Mouse (Mus musculus): ENCODE results near the gene Basp1. TPM values are rescaled to one million over a fixed set of nuclear protein-coding genes. Genes with fewer than 3 reads are reported as not detected.
"Not testable (repeated sequence)": the region's sequence is repeated elsewhere in the genome, so short reads cannot be mapped to it uniquely, and the experiment has no call there.

Basp1 gene
- polyA plus RNA-seq (2015; fragmentation: Nextera tagmentation; extraction: Ambion mirVana), result 2.2 and 2.4 TPM in 2 replicates

DNA sequence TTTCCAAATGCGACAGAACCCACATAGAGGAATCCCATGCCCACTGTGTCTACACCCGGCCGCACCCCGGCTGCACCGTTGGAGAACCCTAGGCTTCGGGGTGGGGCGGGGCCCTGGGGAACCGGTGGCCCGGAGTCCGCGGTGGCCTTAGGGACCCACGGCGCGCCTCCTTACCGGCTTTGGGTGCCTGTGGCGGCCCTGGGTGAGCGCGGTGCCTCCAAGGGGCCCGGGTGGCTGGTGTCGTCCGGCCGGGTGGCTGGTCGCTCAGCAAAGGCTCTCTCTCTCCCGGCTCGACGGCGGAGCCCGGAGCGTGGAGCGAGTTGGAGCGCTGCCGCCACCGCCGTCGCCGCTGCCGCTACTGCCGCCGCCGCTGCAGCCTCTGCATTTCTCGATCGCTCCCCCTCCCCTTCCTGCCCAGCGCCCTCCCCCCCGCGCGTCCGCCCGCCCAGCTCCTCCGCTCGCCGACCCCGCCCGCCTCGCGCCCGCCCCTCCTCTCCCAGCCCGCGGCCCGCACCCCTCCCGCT, at the start of gene Basp1:
Gene Basp1 (minus strand): TSS at position 387 of the 524 bp plus-strand sequence.
- H3K4me1 ChIP-seq (replicated peaks), result peaks cover 4% of the 10 kb centered on the region; the same call in 1 of the 2 replicates
- H3K4me2 ChIP-seq, result peak within 1 kb of the TSS; percentile 58
- H3K4me3 ChIP-seq (replicated peaks), result peak within 1 kb of the TSS; percentile 59
- no peaks in the 10 kb centered on the region for H3K9me3 ChIP-seq (replicated peaks)
- peaks cover 44% of the 10 kb centered on the region for H3K27me3 ChIP-seq
- peak within 1 kb of the TSS; percentile 52 for H3K9ac ChIP-seq
- H3K36me3 ChIP-seq, result no peaks in the 10 kb centered on the region
- no peak for DNase-seq
- WGBS (ENCODE audit: insufficient replicate concordance), result under 1% methylated on average over 42 of the region's 60 CpGs
- ATAC-seq (ENCODE audit: low read depth), result peak; percentile 45; the same call in 1 of the 2 replicates
- no peak within 1 kb of the TSS for H3K27ac ChIP-seq

DNA sequence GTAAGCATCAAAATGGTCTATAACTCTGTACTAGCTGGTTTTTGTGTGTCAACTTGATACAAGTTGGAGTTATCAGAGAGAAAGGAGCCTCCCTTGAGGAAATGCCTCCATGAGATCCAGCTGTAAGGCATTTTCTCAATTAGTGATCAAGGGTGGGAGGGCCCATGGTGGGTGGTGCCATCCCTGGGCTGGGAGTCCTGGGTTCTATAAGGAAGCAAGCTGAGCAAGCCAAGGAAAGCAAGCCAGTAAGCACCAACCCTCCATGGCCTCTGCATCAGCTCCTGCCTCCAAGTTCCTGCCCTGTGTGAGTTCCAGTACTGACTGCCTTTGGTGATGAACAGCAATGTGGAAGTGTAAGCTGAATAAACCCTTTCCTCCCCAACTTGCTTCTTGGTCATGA, 49.5 kb upstream of the Basp1 start:
- H3K4me2 ChIP-seq; H3K27ac ChIP-seq; H3K9ac ChIP-seq; ATAC-seq (ENCODE audit: low read depth); H3K9me3 ChIP-seq (replicated peaks); H3K4me1 ChIP-seq (replicated peaks); H3K4me3 ChIP-seq (replicated peaks); H3K36me3 ChIP-seq; H3K27me3 ChIP-seq; DNase-seq: not testable (repeated sequence)

DNA sequence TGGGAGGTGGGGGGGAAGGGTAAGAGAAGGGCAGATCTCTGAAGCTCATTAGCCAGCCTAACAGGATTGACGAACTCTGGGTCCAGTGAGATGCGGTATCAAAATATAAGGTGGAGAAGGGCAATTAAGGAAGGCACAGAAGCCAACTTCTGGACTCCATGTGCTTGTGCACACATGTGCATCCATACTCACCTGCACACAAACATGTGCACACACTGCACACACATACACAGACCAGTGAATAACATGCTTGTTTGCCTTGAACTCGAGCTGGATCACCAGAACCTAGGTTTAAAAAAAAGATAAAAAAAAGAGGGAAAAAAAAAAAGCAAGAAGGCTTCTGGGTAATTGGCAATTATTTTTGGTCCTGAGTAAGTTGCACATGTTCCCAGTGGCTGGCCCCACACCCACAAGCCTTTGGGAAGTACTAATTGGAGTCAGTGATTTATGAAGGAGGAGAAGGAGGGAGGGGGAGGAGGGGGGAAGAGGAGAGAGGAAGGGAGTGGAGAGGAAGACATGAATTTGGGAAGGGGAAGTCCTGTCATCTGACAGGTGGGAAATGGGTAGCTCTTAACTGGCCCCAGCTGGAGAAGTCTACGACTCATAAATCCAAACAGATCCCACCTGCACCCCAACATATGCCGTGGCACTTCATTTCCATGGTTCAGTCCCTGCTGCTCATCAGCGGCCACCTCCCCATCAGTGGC, 48.6 kb upstream of the Basp1 start:
- DNase-seq, result no peak
- 54% methylated on average over 6 of the region's 6 CpGs for WGBS (ENCODE audit: insufficient replicate concordance)
- no peaks in the 10 kb centered on the region for H3K36me3 ChIP-seq
- 0 out of 2 replicates have a peak, but pooled peaks cover 4% of the 10 kb centered on the region for H3K4me1 ChIP-seq (replicated peaks)
- no peak overlapping the region for H3K9ac ChIP-seq
- H3K9me3 ChIP-seq (replicated peaks), result no peaks in the 10 kb centered on the region
- H3K4me2 ChIP-seq, result no peak overlapping the region
- H3K4me3 ChIP-seq (replicated peaks), result no peak overlapping the region
- ATAC-seq (ENCODE audit: low read depth), result no peak
- no peak overlapping the region for H3K27ac ChIP-seq
- no peaks in the 10 kb centered on the region for H3K27me3 ChIP-seq

DNA sequence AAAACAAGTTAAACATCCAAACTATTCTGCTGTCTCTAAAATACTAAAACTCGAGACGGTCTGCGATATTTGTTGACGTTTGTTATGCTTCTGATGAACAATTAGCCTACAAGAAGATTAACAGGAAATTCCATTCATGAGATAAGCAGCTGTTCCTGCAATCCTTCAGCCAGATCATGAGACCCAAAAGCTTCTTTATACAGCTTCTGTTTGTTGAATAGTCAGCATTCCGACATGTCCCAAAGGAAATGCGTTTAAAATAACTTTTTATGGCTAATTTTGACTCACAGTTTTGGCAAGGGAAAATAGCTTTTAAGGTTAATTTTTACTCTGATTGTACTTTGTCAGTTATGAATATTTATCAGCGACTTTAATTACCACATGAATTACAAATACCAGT, 46.3 kb upstream of the Basp1 start:
- Histone ChIP-seq H3K9ac (no peak overlapping the region), H3K27ac (no peak overlapping the region), H3K9me3 (replicated peaks) (no peaks in the 10 kb centered on the region), H3K36me3 (no peaks in the 10 kb centered on the region), H3K4me1 (replicated peaks) (0 out of 2 replicates have a peak, but pooled peaks cover 4% of the 10 kb centered on the region), H3K4me2 (no peak overlapping the region), H3K4me3 (replicated peaks) (no peak overlapping the region), H3K27me3 (no peaks in the 10 kb centered on the region)
- no peak for ATAC-seq (ENCODE audit: low read depth)
- WGBS (ENCODE audit: insufficient replicate concordance), result 26% methylated on average over 7 of the region's 7 CpGs
- no peak for DNase-seq

DNA sequence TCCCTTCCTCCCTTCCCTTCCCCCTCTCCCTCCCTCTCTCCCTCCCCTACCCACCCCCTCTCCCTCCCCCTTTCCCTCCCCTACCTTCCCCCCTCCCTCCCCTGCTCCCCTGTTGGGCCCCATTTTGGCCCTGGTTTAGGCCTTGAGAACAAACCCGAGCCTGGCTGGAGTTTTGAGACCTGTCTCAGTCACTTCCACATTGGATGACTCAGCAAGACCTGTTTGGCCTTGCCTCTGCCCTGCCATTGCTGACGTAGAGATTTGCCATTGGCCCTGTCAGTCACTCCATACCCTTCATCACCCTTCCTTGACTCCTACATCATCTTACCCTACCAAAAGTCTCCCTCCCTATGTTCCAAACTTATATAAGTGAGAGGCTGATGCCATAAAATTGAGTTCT, 43.9 kb upstream of the Basp1 start:
- Histone ChIP-seq H3K4me2 (no peak overlapping the region), H3K9me3 (replicated peaks) (no peaks in the 10 kb centered on the region), H3K36me3 (no peaks in the 10 kb centered on the region), H3K4me1 (replicated peaks) (peaks cover 4% of the 10 kb centered on the region; the same call in 1 of the 2 replicates), H3K4me3 (replicated peaks) (no peak overlapping the region), H3K9ac (no peak overlapping the region), H3K27ac (no peak overlapping the region), H3K27me3 (no peaks in the 10 kb centered on the region)
- DNase-seq (no peak), ATAC-seq (ENCODE audit: low read depth) (no peak)
- 35% methylated on average over 2 of the region's 2 CpGs for WGBS (ENCODE audit: insufficient replicate concordance)

DNA sequence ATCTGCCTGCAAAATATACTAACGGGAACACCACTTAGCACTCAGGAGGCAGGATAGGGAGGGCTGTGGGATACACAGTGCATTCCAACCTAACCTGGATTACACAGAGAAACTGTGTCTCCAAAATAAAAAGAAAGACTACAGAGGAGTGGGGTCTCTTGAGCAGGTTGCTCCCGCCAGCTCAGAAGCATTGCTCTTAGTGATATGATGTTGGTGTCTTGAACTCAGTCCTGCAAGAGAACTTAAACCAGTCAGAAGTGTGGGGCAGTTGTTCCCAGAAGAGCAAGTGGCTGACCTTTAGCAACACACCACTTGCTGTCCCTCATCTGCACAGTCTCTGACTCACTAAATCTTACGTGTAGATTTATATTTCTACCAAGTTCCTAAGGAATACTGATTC, 40.0 kb upstream of the Basp1 start:
- Histone ChIP-seq H3K9me3 (replicated peaks) (no peaks in the 10 kb centered on the region), H3K27ac (no peak overlapping the region), H3K4me1 (replicated peaks) (no peaks in the 10 kb centered on the region; the same call in 1 of the 2 replicates), H3K9ac (no peak overlapping the region), H3K27me3 (no peaks in the 10 kb centered on the region), H3K4me2 (no peak overlapping the region), H3K36me3 (no peaks in the 10 kb centered on the region), H3K4me3 (replicated peaks) (no peak overlapping the region)
- 63% methylated on average over 3 of the region's 3 CpGs for WGBS (ENCODE audit: insufficient replicate concordance)
- DNase-seq (no peak), ATAC-seq (ENCODE audit: low read depth) (no peak)

DNA sequence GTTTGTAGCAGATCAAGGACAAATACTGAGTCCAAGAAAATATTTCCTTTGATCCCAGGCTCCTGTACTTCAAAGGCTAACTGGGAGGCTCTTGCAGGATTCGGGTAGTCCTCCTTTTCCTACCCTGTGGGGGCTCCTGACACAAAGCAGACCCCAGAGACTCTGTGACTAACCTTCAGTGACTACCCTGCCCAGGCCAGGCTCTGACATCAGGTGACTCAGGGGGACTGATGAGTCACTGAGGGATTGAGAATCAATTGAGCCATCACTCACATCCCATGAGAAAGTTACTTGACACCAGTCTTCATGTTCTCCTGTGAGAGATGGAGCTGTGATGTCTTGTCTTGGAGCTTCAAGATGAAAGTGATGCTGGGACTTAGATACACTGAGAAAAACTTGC, 35.8 kb upstream of the Basp1 start:
- H3K36me3 ChIP-seq, result no peaks in the 10 kb centered on the region
- H3K27me3 ChIP-seq, result peaks cover 9% of the 10 kb centered on the region; the same call in 1 of the 2 replicates
- H3K9ac ChIP-seq, result no peak overlapping the region
- no peak overlapping the region for H3K4me2 ChIP-seq
- no peak overlapping the region for H3K27ac ChIP-seq
- H3K9me3 ChIP-seq (replicated peaks), result no peaks in the 10 kb centered on the region
- WGBS (ENCODE audit: insufficient replicate concordance), result 25% methylated on average over 1 of the region's 1 CpGs
- DNase-seq, result no peak
- ATAC-seq (ENCODE audit: low read depth), result no peak
- H3K4me1 ChIP-seq (replicated peaks), result no peaks in the 10 kb centered on the region; the same call in none of the 2 replicates
- no peak overlapping the region for H3K4me3 ChIP-seq (replicated peaks)

DNA sequence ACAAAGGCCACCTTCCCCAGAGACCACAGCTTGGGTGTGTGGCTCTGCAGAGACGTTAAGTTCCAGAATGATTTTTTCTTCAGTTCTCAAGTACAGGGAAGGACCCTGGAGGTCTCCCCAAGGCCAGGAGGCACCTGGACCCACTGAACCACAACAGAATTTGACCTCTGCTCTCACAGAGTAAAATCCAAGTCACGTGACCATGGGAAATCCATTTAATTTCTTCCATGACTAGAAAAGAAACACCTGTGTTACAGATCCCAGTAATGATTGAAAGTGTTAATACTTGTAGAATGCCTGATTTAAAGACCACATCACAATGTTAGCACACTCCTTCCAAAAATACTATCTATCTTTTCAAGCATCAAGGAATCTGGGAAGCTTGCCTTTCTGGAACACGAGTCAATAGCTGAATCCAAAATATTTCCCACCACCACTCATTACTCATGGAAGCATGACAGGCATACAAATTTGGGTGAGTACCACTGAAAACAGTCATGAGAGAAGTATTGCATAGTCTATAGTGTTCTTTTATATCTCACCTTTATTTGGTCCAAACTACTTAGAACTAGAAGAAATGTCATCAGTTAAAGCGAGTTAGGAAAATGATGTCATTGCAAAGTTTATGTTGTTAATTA, 35.3 kb upstream of the Basp1 start:
- Histone ChIP-seq H3K4me2 (no peak overlapping the region), H3K9me3 (replicated peaks) (no peaks in the 10 kb centered on the region), H3K4me3 (replicated peaks) (no peak overlapping the region), H3K36me3 (no peaks in the 10 kb centered on the region), H3K27ac (no peak overlapping the region), H3K27me3 (peaks cover 9% of the 10 kb centered on the region; the same call in 1 of the 2 replicates), H3K9ac (no peak overlapping the region), H3K4me1 (replicated peaks) (no peaks in the 10 kb centered on the region; the same call in 1 of the 2 replicates)
- ATAC-seq (ENCODE audit: low read depth) (no peak), DNase-seq (no peak)
- 58% methylated on average over 4 of the region's 4 CpGs for WGBS (ENCODE audit: insufficient replicate concordance)

DNA sequence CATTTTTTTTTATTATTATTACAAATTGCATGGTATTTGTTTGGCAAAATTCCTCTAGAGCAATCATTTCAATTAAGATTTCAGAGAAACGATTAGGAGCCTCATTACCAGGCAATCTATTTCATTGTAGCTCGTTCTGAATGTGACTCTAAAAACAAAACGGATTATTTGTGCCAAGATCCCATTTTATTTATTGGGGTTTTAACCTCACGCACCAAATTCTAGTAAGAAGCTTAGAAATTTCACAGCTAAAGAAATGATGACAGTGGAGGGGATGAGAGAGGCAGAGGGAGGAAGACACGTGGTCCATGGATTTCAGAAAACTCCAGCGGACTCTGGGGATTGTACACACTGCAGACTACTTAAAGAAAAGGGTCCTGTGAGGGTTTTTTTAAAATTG, 33.6 kb upstream of the Basp1 start:
- DNase-seq (no peak), ATAC-seq (ENCODE audit: low read depth) (no peak)
- Histone ChIP-seq H3K4me2 (no peak overlapping the region), H3K27me3 (peaks cover 9% of the 10 kb centered on the region; the same call in 1 of the 2 replicates), H3K27ac (no peak overlapping the region), H3K4me3 (replicated peaks) (no peak overlapping the region), H3K36me3 (no peaks in the 10 kb centered on the region), H3K4me1 (replicated peaks) (no peaks in the 10 kb centered on the region; the same call in 1 of the 2 replicates), H3K9me3 (replicated peaks) (no peaks in the 10 kb centered on the region), H3K9ac (no peak overlapping the region)
- 57% methylated on average over 6 of the region's 6 CpGs for WGBS (ENCODE audit: insufficient replicate concordance)

DNA sequence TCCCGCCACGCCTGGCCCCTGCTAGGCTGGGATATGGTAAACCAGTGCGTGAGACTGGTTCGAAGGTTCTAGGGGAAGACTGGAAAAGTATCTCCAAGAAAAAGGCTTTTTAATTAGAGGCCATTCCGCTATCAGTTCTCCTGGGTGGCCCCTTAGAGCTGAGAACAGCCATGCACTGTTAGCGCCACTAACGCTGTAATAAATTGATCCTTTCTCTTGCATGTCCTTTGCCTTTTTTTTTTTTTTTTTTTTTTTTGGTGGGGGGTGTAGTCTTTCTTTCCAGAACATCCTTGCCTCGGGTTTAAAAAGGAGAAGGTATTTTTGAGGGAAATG, 32.6 kb upstream of the Basp1 start:
- H3K27ac ChIP-seq, result no peak overlapping the region
- H3K4me3 ChIP-seq (replicated peaks), result no peak overlapping the region
- no peaks in the 10 kb centered on the region; the same call in 1 of the 2 replicates for H3K4me1 ChIP-seq (replicated peaks)
- H3K27me3 ChIP-seq, result peaks cover 9% of the 10 kb centered on the region; the same call in 1 of the 2 replicates
- H3K9ac ChIP-seq, result no peak overlapping the region
- WGBS (ENCODE audit: insufficient replicate concordance), result 31% methylated on average over 8 of the region's 8 CpGs
- no peak for DNase-seq
- H3K4me2 ChIP-seq, result no peak overlapping the region
- no peaks in the 10 kb centered on the region for H3K36me3 ChIP-seq
- H3K9me3 ChIP-seq (replicated peaks), result no peaks in the 10 kb centered on the region
- ATAC-seq (ENCODE audit: low read depth), result no peak

DNA sequence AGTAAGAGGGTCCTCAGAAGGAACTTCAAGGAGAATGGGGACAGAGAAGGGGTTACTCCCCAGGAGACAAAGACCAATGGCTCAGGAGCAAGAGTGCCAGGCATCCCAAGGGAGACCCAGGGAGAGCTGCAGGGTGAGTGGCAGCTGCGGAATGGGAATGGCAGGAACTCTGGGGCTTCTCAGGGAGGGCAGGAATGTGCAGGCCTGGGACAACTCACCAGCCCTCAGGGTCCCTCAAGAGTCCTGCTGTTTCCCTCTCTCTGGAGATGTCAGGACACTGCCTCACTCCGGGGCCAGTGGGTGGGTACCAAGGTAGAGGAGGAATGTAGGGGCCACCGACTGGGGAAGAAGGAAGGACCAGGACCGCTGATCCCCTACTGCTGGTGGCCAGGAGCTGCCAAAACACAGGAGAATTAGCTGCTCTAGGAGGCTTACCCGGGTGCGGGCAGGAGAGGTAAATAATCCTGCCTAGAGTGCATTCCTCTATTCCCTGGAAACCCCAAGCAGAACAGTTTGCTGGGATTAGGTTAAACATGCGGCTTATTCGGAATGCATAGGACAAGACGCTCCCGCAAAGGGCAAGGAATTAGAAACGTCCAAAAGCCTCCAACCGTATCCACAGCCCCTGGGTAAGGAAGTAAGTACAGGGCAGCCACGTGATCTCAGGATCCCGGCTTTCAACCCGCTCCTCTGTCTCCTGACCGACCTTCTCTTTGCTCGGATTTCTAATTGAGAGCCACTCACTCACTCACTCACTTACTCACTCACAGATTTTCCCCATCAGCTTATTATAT, 32.0 kb upstream of the Basp1 start:
- Histone ChIP-seq H3K9ac (no peak overlapping the region), H3K4me3 (replicated peaks) (no peak overlapping the region), H3K36me3 (no peaks in the 10 kb centered on the region), H3K4me1 (replicated peaks) (no peaks in the 10 kb centered on the region; the same call in 1 of the 2 replicates), H3K4me2 (0 out of 2 replicates have a peak overlapping the region, but pooled peaks have one; percentile 10), H3K27me3 (peaks cover 9% of the 10 kb centered on the region; the same call in 1 of the 2 replicates), H3K9me3 (replicated peaks) (no peaks in the 10 kb centered on the region), H3K27ac (no peak overlapping the region)
- ATAC-seq (ENCODE audit: low read depth) (no peak), DNase-seq (no peak)
- WGBS (ENCODE audit: insufficient replicate concordance), result 15% methylated on average over 17 of the region's 17 CpGs
